Mouse (Mus musculus): Measurements from ENCODE around the gene Scg3.
"Not testable (repeated sequence)": the region's sequence is repeated elsewhere in the genome, so short reads cannot be mapped to it uniquely, and the experiment has no call there.

Scg3 gene

GRCm38 (mm10) chr9:75625556-75626307 lies 58.1 kb downstream of the Scg3 start, which contains the start of gene Lysmd2:
TSS of gene Lysmd2 (plus strand) at chr9:75625741.
- DNase-seq (ENCODE audit: low spot score), result no peak

GRCm38 (mm10) chr9:75624983-75625555 lies 58.8 kb downstream of the Scg3 start:
- DNase-seq (ENCODE audit: low spot score), result no peak

GRCm38 (mm10) chr9:75621428-75621827 lies 62.4 kb downstream of the Scg3 start:
- DNase-seq (ENCODE audit: low spot score), result no peak

GRCm38 (mm10) chr9:75619761-75620160 lies 64.1 kb downstream of the Scg3 start:
- not testable (repeated sequence) for DNase-seq (ENCODE audit: low spot score)

GRCm38 (mm10) chr9:75618836-75619400 lies 64.9 kb downstream of the Scg3 start:
- DNase-seq (ENCODE audit: low spot score), result no peak

DNA sequence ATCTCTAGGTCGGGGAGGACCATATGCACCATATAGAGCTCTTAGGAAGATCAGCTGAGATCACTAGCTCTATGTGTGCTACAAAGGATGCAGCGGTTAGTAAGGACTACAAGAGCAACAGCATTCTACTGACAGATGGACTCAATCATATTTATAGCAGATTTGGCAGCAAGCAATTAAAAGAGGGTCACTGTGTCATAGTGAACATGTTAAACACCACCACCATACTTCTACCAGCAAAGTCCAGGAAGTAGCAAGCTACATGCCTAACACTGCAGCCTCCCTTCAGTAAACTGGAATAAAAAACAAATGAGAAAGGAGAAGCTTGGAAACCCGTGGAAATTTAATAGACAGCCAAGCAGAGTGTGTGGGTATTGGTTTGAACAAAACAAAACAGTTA lies 67.3 kb downstream of the Scg3 start:
- DNase-seq (ENCODE audit: low spot score), result no peak

- no peak for DNase-seq (ENCODE audit: low spot score)
Observed at GRCm38 (mm10) chr9:75610571-75611493, 73.0 kb downstream of the Scg3 start, which contains the start of gene Tmod2. TSS of gene Tmod2 (minus strand) at chr9:75611325.

- DNase-seq (ENCODE audit: low spot score), result no peak
Observed at GRCm38 (mm10) chr9:75609965-75610364, 73.9 kb downstream of the Scg3 start.

DNA sequence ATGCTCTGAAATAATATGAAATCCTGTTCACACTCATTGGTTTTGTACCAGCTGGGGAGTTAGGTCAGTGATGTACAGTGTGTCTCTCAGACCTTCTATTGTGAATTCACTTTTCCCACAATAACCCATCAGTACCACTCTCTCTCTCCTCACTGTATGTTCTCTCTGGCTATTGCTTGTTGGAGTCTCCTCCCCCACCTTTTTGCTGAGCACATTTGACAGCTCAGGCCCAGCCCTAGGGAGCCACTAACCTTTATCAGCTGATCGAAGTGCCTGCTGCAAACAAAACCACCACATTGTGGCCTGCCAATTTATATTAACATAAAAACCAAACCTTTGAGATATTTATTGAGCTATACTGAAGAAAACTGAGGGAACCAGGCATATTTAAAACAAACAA lies 74.4 kb downstream of the Scg3 start:
- DNase-seq (ENCODE audit: low spot score), result no peak

DNA sequence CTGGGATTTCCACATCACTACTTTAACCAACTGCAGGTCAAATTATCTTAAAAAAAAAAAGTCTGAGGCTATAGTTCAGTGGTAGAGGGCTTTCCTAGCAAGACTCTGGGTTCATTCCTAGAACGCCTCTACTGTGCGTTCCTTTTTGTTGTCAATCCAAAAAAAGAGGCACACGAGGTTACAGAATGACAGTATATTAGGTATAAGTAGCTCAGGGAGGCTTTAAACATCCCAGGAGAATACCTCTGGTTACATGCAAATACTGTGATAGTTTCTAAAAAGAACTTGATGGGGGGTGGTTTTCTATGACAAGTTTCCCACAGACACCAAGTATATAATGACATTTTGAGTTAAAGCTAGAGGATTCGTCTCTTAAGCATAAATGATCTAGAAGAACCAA lies 76.4 kb downstream of the Scg3 start:
- DNase-seq (ENCODE audit: low spot score), result no peak

GRCm38 (mm10) chr9:75601510-75601909 lies 82.3 kb downstream of the Scg3 start:
- DNase-seq (ENCODE audit: low spot score), result no peak

- DNase-seq (ENCODE audit: low spot score), result no peak
Observed at GRCm38 (mm10) chr9:75600166-75600934, 83.5 kb downstream of the Scg3 start.

DNA sequence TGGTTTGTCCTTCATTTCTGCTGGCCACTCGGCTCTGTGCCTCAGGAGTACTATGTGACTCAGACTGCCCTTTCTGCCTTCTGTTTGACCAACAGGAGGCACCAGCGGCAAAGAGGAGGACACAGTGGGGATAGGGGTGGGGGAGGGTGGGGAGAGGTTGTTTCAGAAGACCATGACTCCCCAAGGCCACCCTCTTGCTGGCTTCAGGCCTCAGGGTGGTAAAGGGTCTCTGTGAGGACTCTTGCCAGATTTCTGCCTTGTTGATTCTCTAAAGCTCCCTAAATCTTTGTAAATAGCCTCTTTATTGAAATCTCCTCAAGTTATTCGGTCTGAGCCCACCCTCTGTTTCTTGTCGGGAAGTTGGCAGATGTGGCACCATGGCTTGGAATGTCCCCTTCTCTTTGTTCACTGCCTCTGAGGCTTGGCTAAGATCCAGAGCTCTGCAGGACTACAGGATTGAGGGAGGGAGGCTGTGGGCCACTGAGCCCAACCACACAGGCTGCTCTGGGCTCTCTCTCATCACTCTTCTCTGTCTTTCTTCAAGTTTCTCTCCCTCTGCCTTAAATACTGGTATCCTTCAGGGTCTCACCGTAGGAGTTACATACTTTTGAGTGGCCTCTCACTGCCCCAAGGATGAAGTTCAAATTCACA lies 84.5 kb downstream of the Scg3 start:
- no peak for DNase-seq (ENCODE audit: low spot score)

GRCm38 (mm10) chr9:75597596-75597995 lies 86.3 kb downstream of the Scg3 start:
- no peak for DNase-seq (ENCODE audit: low spot score)

GRCm38 (mm10) chr9:75597036-75597435 lies 86.8 kb downstream of the Scg3 start:
- no peak for DNase-seq (ENCODE audit: low spot score)

DNA sequence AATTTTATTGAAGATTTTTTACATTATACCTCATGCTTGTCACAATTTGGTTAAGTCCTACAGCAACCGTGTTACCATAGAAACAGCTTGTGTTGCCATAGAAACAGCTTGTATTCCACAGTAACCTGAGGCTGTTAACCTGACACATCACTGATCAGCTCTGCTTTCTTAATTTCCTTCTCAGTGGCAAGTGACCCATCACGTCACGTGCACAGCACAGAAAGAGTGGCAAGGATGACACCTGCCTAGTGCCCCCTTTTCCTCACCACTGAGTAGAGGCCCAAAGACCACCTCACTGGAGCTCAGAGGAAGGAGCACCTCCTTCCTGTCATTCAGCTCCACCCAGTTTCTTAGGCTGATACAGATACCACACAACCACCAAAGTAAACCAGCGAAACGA lies 90.4 kb downstream of the Scg3 start:
- no peak for DNase-seq (ENCODE audit: low spot score)
